Mouse (Mus musculus): ENCODE data around the gene Olfr1302.

GRCm38 (mm10) chr2:111750706-111751105 lies 26.5 kb upstream of the Olfr1302 start, which contains the start of gene Olfr1301:
- TF ChIP-seq GATA1 (IDR thresholded peaks at IDR 0.05; ENCODE audit: low read length) (no peak), TAL1 (IDR thresholded peaks at IDR 0.05; ENCODE audit: low read length) (no peak)

Data from erythroblast, embryonic 14.5 days (primary cell).